Mouse (Mus musculus) kidney, adult 2 months (tissue): ENCODE measurements at regions not wholly inside any gene's neighbourhood (a gene's known extent, or its start where the extent isn't known, plus 50 kb on each side); places are given as distances from the start of the nearest gene placed in this dataset.

ENCODE experiments used
- DNase-seq: peaks from one replicate; pipeline ENCODE4 v3.0.0; 2021
- H3K27ac ChIP-seq: fragments of 200-500 bp; 2 replicates; pipeline ENCODE4 v1.5.1; 2012; ENCODE audit warnings: low read depth, low read length, control low read depth, inconsistent platforms; ENCODE audit not compliant: insufficient read depth
- H3K27me3 ChIP-seq: fragments of 200-500 bp; replicated peaks from 2 replicates; pipeline ENCODE4 v1.6.1; 2012; ENCODE audit warnings: mild to moderate bottlenecking, moderate library complexity, low read length, inconsistent platforms; ENCODE audit not compliant: control insufficient read depth, insufficient read depth
- H3K36me3 ChIP-seq: fragments of 200-500 bp; 2 replicates; pipeline ENCODE4 v1.6.1; 2012; ENCODE audit warnings: mild to moderate bottlenecking, moderate library complexity, low read length, inconsistent platforms; ENCODE audit not compliant: control insufficient read depth, insufficient read depth
- H3K4me1 ChIP-seq: fragments of 200-500 bp; 2 replicates; pipeline ENCODE4 v1.6.1; 2011; ENCODE audit warnings: low read length; ENCODE audit not compliant: control insufficient read depth, insufficient read depth
- H3K4me3 ChIP-seq: fragments of 200-500 bp; 2 replicates; pipeline ENCODE4 v1.5.1; 2011; ENCODE audit warnings: mild to moderate bottlenecking, low read depth, low read length, control low read depth; ENCODE audit not compliant: insufficient read depth
- CTCF ChIP-seq: fragments of 200-500 bp; conservative IDR thresholded peaks from 2 replicates; pipeline ENCODE4 v1.5.1; 2011; ENCODE audit warnings: low read depth, mild to moderate bottlenecking, control low read depth, low read length, moderate library complexity, mixed read lengths; ENCODE audit not compliant: insufficient read depth, insufficient read length
- POLR2A ChIP-seq: fragments of 200-500 bp; IDR thresholded peaks from one replicate; pipeline ENCODE4 v1.6.1; 2011; ENCODE audit warnings: low read depth, low read length, control low read depth
- WGBS: fragments of 180-500 bp; shearing (Covaris S2); methylation state at CpG from one replicate; pipeline ENCODE4 v1.1.7; 2018; 5-methylcytosine and 5-hydroxymethylcytosine counted together

- DNase-seq = no peak
- no peak overlapping the region for H3K4me3 ChIP-seq
- no peaks in the 10 kb centered on the region for H3K27me3 ChIP-seq
- TF ChIP-seq CTCF (no peak), POLR2A (no peak)
- H3K36me3 ChIP-seq = no peaks in the 10 kb centered on the region
- H3K4me1 ChIP-seq = no peaks in the 10 kb centered on the region
- H3K27ac ChIP-seq = no peak overlapping the region
- 6% methylated on average over 9 of the region's 10 CpGs for WGBS
Observed at GRCm38 (mm10) chr2:106182051-106182450, 178.7 kb upstream of the Dnajc24 start.

- H3K4me3 ChIP-seq = no peak overlapping the region
- no peak overlapping the region for H3K27ac ChIP-seq
- WGBS = 62% methylated on average over 4 of the region's 4 CpGs
Observed at GRCm38 (mm10) chr2:106162681-106163080, 159.3 kb upstream of the Dnajc24 start.

GRCm38 (mm10) chr2:106161877-106162276 lies 158.5 kb upstream of the Dnajc24 start:
- H3K36me3 ChIP-seq = no peaks in the 10 kb centered on the region
- H3K4me1 ChIP-seq = no peaks in the 10 kb centered on the region
- H3K4me3 ChIP-seq = no peak overlapping the region
- TF ChIP-seq CTCF (no peak), POLR2A (no peak)
- WGBS = 81% methylated on average over 5 of the region's 5 CpGs
- no peak overlapping the region for H3K27ac ChIP-seq
- no peaks in the 10 kb centered on the region for H3K27me3 ChIP-seq
- no peak for DNase-seq

More at GRCm38 (mm10) chr2:106162681-106163080, 159.3 kb upstream of the Dnajc24 start:
- DNase-seq = no peak
- Histone ChIP-seq H3K27me3 (no peaks in the 10 kb centered on the region), H3K4me1 (no peaks in the 10 kb centered on the region), H3K36me3 (no peaks in the 10 kb centered on the region)
- TF ChIP-seq POLR2A (no peak), CTCF (no peak)

GRCm38 (mm10) chr2:106149701-106150100 lies 146.4 kb upstream of the Dnajc24 start:
- Histone ChIP-seq H3K36me3 (no peaks in the 10 kb centered on the region), H3K27ac (no peak overlapping the region), H3K27me3 (no peaks in the 10 kb centered on the region), H3K4me3 (no peak overlapping the region), H3K4me1 (no peaks in the 10 kb centered on the region)
- 23% methylated on average over 3 of the region's 3 CpGs for WGBS
- no peak for DNase-seq
- TF ChIP-seq POLR2A = no peak
- TF ChIP-seq CTCF = no peak

- H3K4me3 ChIP-seq = no peak overlapping the region
- TF ChIP-seq CTCF = no peak
- TF ChIP-seq POLR2A = no peak
- no peaks in the 10 kb centered on the region for H3K36me3 ChIP-seq
- H3K27me3 ChIP-seq = no peaks in the 10 kb centered on the region; the same call in 1 of the 2 replicates
- no peak for DNase-seq
- 88% methylated on average over 5 of the region's 5 CpGs for WGBS
- H3K27ac ChIP-seq = no peak overlapping the region
- H3K4me1 ChIP-seq = no peaks in the 10 kb centered on the region
Observed at GRCm38 (mm10) chr2:106140931-106141330, 137.6 kb upstream of the Dnajc24 start.

- 94% methylated on average over 2 of the region's 2 CpGs for WGBS
- Histone ChIP-seq H3K36me3 (no peaks in the 10 kb centered on the region), H3K27ac (no peak overlapping the region), H3K27me3 (no peaks in the 10 kb centered on the region), H3K4me1 (no peaks in the 10 kb centered on the region), H3K4me3 (no peak overlapping the region)
- no peak for DNase-seq
- no peak for TF ChIP-seq CTCF
- no peak for TF ChIP-seq POLR2A
Observed at GRCm38 (mm10) chr2:106101002-106101401, 97.7 kb upstream of the Dnajc24 start.

- Histone ChIP-seq H3K27me3 (no peaks in the 10 kb centered on the region), H3K4me1 (no peaks in the 10 kb centered on the region), H3K36me3 (no peaks in the 10 kb centered on the region), H3K4me3 (no peak overlapping the region), H3K27ac (no peak overlapping the region)
- DNase-seq = no peak
- TF ChIP-seq POLR2A (no peak), CTCF (no peak)
- WGBS = 42% methylated on average over 8 of the region's 8 CpGs
Observed at GRCm38 (mm10) chr2:106086121-106086520, 82.8 kb upstream of the Dnajc24 start.
